In genomic region chr13:64152241-64152669, GRCm38 (mm10) we compare ENCODE assay signal across 8 mouse cellular contexts. TPM values are rescaled to one million over a fixed set of nuclear protein-coding genes. Genes with fewer than 3 reads are reported as not detected.
DNase-seq lines count a peak whose midpoint lies in the region.

No protein-coding gene starts in this region.

- peak; percentile 87 for DNase-seq in ZHBTc4 (ENCODE audit: low read depth, low spot score)
- peak; percentile 65 to 86 for DNase-seq in cerebellum, postnatal 4 days (ENCODE audit: low spot score in 2 of 2)
- DNase-seq in gastrocnemius, adult 8-10 months (ENCODE audit: low spot score in 2 of 2), result peak; percentile 61 to 75
- peak; percentile 90 for DNase-seq in induced T-regulatory cell, adult 2 months (ENCODE audit: low read depth)
- DNase-seq in left cerebral cortex, postnatal 25 days (ENCODE audit: low spot score in 2 of 2), result peak; percentile 76 to 78
- peak; percentile 86 for DNase-seq in mesoderm, embryonic 11.5 days (ENCODE audit: low read depth, low spot score)
- DNase-seq in right cerebral cortex, postnatal 25 days, result peak; percentile 81
- DNase-seq in urinary bladder, postnatal 4 days (ENCODE audit: low spot score in 2 of 2), result peak; percentile 78 to 93

- intact Hi-C loops in left cerebral cortex, postnatal 25 days (cut with DNase I), result loop anchor here (10.0 kb wide), 1 partner anchor 283 kb away; the partner anchor contains the start of gene Cdk20

RNA-seq across cellular contexts. Expression of gene Zfp367, which starts 0.7 kb away (rescaled TPM):
- total RNA-seq in gastrocnemius, adult 8-10 months (2022), result 10 to 100 TPM; 22.1 to 37.1 (median 31.9) TPM
- 10 to 100 TPM; 21.0 to 25.3 TPM for total RNA-seq in left cerebral cortex, postnatal 25 days (2021)

RNA-seq across cellular contexts. Expression of gene Habp4, which starts 9.4 kb away (rescaled TPM):
- 10 to 100 TPM; 24.1 to 26.5 (median 25.0) TPM for total RNA-seq in gastrocnemius, adult 8-10 months (2022)
- 100 to 1,000 TPM; 185 to 191 TPM for total RNA-seq in left cerebral cortex, postnatal 25 days (2021)

RNA-seq across cellular contexts. Expression of gene Slc35d2, which starts 23.1 kb away (rescaled TPM):
- 1 to 10 TPM in 1 of 4 experiments, under 1 TPM in 3; 0.32 to 1.2 (median 0.69) TPM for total RNA-seq in gastrocnemius, adult 8-10 months (2022)
- total RNA-seq in left cerebral cortex, postnatal 25 days (2021), result under 1 TPM; 0.34 to 0.78 TPM

Comparison
In these comparisons a context has a peak if more than half of its experiments do, and no peak if none do; other contexts are left out.
1. Peak in every context shown above with its lines: DNase-seq.
2. RNA of gene Habp4, which starts 9.4 kb away (total RNA-seq): 185 to 191 TPM in left cerebral cortex, postnatal 25 days; 24.1 to 26.5 TPM in gastrocnemius, adult 8-10 months; every median in the first group is over 4 times any median in the second.